Mouse (Mus musculus) embryonic stem cell, embryonic (primary cell): ENCODE measurements at regions not wholly inside any gene's neighbourhood (a gene's known extent, or its start where the extent isn't known, plus 50 kb on each side); places are given as distances from the start of the nearest gene placed in this dataset.

Experiments
- CTCF ChIA-PET, 4 experiments: fragments of 300-600 bp in 2 of 4; fragments of 350-600 bp in 2 of 4; sonication (Branson Sonifier 250); formaldehyde crosslinking; loops; one replicate each; lab custom pipeline; 2022; ENCODE audit warnings: inconsistent platforms in 2 of 4; lab: Charles Lee
- POLR2A ChIA-PET, 4 experiments: fragments of 300-600 bp in 2 of 4; fragments of 350-600 bp in 2 of 4; sonication (Branson Sonifier 250); formaldehyde crosslinking; loops; one replicate each; lab custom pipeline; 2022; ENCODE audit warnings: antibody characterized with exemption in 4 of 4, inconsistent platforms in 1 of 4; lab: Charles Lee

GRCm38 (mm10) chr2:61527127-61527526, 51.3 kb upstream of the Tank start:
- CTCF ChIA-PET: interaction anchor here in 1 of 4 experiments (0.6 kb wide), 1 partner anchor 247 kb away, joined by 15 read pairs; no protein-coding TSS in a partner anchor
- POLR2A ChIA-PET: no interaction called here

GRCm38 (mm10) chr2:61524060-61524734, 54.2 kb upstream of the Tank start:
- ChIA-PET POLR2A (interaction anchor here in 1 of 4 experiments (0.6 kb wide), 1 partner anchor 187 kb away, joined by 3 read pairs; the partner anchor contains the start of gene Psmd14), CTCF (interaction anchor here in 1 of 4 experiments (0.6 kb wide), 2 partner anchors 144 to 841 kb away, joined by 3 to 5 read pairs; no protein-coding TSS in a partner anchor)

GRCm38 (mm10) chr2:61514445-61515123, 63.8 kb upstream of the Tank start:
- CTCF ChIA-PET: interaction anchor here in 2 of 4 experiments (0.6 to 0.7 kb wide), 3 partner anchors 32 to 361 kb away, joined by 3 to 9 read pairs (median 5); no protein-coding TSS in a partner anchor
- POLR2A ChIA-PET: no interaction called here

- CTCF ChIA-PET: interaction anchor here in 2 of 4 experiments (0.6 to 0.7 kb wide), 3 partner anchors 33 to 362 kb away, joined by 3 to 9 read pairs (median 5); no protein-coding TSS in a partner anchor
- POLR2A ChIA-PET: no interaction called here
Observed at GRCm38 (mm10) chr2:61513787-61514444, 64.5 kb upstream of the Tank start.

GRCm38 (mm10) chr2:61503594-61503993, 74.8 kb upstream of the Tank start:
- ChIA-PET CTCF (interaction anchor here in 1 of 4 experiments (0.6 kb wide), 1 partner anchor 9 kb away, joined by 3 read pairs; no protein-coding TSS in a partner anchor), POLR2A (interaction anchor here in 1 of 4 experiments (0.6 kb wide), 1 partner anchor 79 kb away, joined by 3 read pairs; no protein-coding TSS in a partner anchor)

- ChIA-PET POLR2A (no interaction called here), CTCF (no interaction called here)
Observed at GRCm38 (mm10) chr2:61501922-61502321, 76.5 kb upstream of the Tank start.

GRCm38 (mm10) chr2:61499266-61499665, 79.1 kb upstream of the Tank start:
- ChIA-PET POLR2A (no interaction called here), CTCF (no interaction called here)

- ChIA-PET CTCF (no interaction called here), POLR2A (no interaction called here)
Observed at GRCm38 (mm10) chr2:61497930-61498329, 80.5 kb upstream of the Tank start.

GRCm38 (mm10) chr2:61496968-61497367, 81.4 kb upstream of the Tank start:
- ChIA-PET POLR2A (no interaction called here), CTCF (no interaction called here)

- CTCF ChIA-PET: interaction anchor here in 3 of 4 experiments (0.7 to 1.0 kb wide), 4 partner anchors 10 to 1023 kb away, joined by 3 read pairs; no protein-coding TSS in a partner anchor
- POLR2A ChIA-PET: interaction anchor here in 1 of 4 experiments (0.6 kb wide), 1 partner anchor 1109 kb away, joined by 4 read pairs; no protein-coding TSS in a partner anchor
Observed at GRCm38 (mm10) chr2:61493918-61494712, 84.3 kb upstream of the Tank start.

- CTCF ChIA-PET: interaction anchor here in 3 of 4 experiments (0.5 to 1.7 kb wide), 10 partner anchors 13 to 937 kb away, joined by 3 to 4 read pairs (median 3); no protein-coding TSS in a partner anchor
- POLR2A ChIA-PET: no interaction called here
Observed at GRCm38 (mm10) chr2:61492043-61492743, 86.2 kb upstream of the Tank start.

- ChIA-PET CTCF (interaction anchor here in 3 of 4 experiments (0.5 to 1.7 kb wide), 10 partner anchors 10 to 1012 kb away, joined by 3 read pairs; no protein-coding TSS in a partner anchor), POLR2A (interaction anchor here in 1 of 4 experiments (0.8 kb wide), 1 partner anchor 102 kb away, joined by 4 read pairs; no protein-coding TSS in a partner anchor)
Observed at GRCm38 (mm10) chr2:61490436-61491109, 87.8 kb upstream of the Tank start.

- ChIA-PET POLR2A (no interaction called here), CTCF (interaction anchor here in 1 of 4 experiments (0.6 kb wide), 1 partner anchor 47 kb away, joined by 3 read pairs; no protein-coding TSS in a partner anchor)
Observed at GRCm38 (mm10) chr2:61489762-61490161, 88.6 kb upstream of the Tank start.

- ChIA-PET POLR2A (no interaction called here), CTCF (no interaction called here)
Observed at GRCm38 (mm10) chr2:61483820-61484219, 94.6 kb upstream of the Tank start.

GRCm38 (mm10) chr2:61476648-61477047, 101.7 kb upstream of the Tank start:
- CTCF ChIA-PET: no interaction called here
- POLR2A ChIA-PET: interaction anchor here in 1 of 4 experiments (0.6 kb wide), 1 partner anchor 951 kb away, joined by 4 read pairs; no protein-coding TSS in a partner anchor

- ChIA-PET POLR2A (interaction anchor here in 1 of 4 experiments (0.8 kb wide), 1 partner anchor 49 kb away, joined by 3 read pairs; no protein-coding TSS in a partner anchor), CTCF (no interaction called here)
Observed at GRCm38 (mm10) chr2:61474626-61475025, 103.8 kb upstream of the Tank start.

- CTCF ChIA-PET: no interaction called here
- POLR2A ChIA-PET: no interaction called here
Observed at GRCm38 (mm10) chr2:61470521-61470920, 107.9 kb upstream of the Tank start.
